Mouse (Mus musculus): Measurements from ENCODE around the gene Ccl9. TPM values are rescaled to one million over a fixed set of nuclear protein-coding genes. Genes with fewer than 3 reads are reported as not detected.

Ccl9 gene
- total and polyA plus RNA-seq, 3 experiments: 0.67 to 0.81 TPM; not detected in 1

DNA sequence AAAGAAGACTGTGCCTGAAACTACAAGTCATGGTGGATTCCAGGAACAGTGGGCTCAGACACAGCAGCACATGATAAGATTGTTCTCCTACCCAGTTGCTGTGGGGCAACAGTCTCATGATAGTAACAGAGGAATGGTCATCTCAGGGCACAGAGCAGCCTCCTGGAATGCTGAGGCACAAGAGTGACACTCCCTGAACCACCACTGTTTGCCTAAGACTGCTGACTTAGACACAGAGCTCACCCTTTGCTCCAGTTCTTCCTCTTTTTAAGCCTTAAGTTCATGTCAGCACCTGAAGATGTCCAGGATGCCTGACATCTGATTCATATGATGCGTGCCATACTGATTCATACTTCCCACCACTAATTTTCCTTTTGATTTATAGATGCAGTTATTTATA, 38.1 kb upstream of the Ccl9 start:
- H3K4me2 ChIP-seq (ENCODE audit: insufficient read depth, low read depth, poor library complexity, severe bottlenecking): no peak overlapping the region
- H3K27ac ChIP-seq (ENCODE audit: insufficient read depth, low read depth): no peak overlapping the region
- dilution Hi-C loops (cut with MboI; ENCODE audit: extremely low pct_ligation_motif_present, extremely low pct_unique_long_range_greater_than_20kb, low sequenced_read_pairs) (no loop called here), in situ Hi-C loops (cut with MboI; ENCODE audit: low pct_ligation_motif_present, low pct_unique_long_range_greater_than_20kb, low sequenced_read_pairs) (no loop called here)
- no peaks in the 10 kb centered on the region for H3K9me3 ChIP-seq (replicated peaks; ENCODE audit: low read length)
- no peaks in the 10 kb centered on the region for H3K36me3 ChIP-seq (replicated peaks in 1 of 2; ENCODE audit: control insufficient read depth in 1 of 2, insufficient read depth in 1 of 2, low read length in 1 of 2)
- peaks cover 2 to 29% of the 10 kb centered on the region in 2 experiments; a peak in 3 of 4 replicates for H3K4me1 ChIP-seq (ENCODE audit: control insufficient read depth in 1 of 2, insufficient read depth in 2 of 2)
- H3K27me3 ChIP-seq (replicated peaks): no peaks in the 10 kb centered on the region
- H3K79me2 ChIP-seq (replicated peaks; ENCODE audit: control insufficient read depth, extremely low read depth, insufficient read depth, poor library complexity, severe bottlenecking): no peaks in the 10 kb centered on the region
- no peak for TF ChIP-seq IRF4 (IDR thresholded peaks at IDR 0.05; ENCODE audit: low read depth, low read length)
- TF ChIP-seq ZMIZ1 (IDR thresholded peaks at IDR 0.05; ENCODE audit: low read depth, low read length): no peak
- TF ChIP-seq KAT2A (IDR thresholded peaks at IDR 0.05; ENCODE audit: insufficient replicate concordance, low read length): no peak
- no peak for TF ChIP-seq ZNF384 (IDR thresholded peaks at IDR 0.05; ENCODE audit: low read depth, low read length)
- no peak for TF ChIP-seq USF1 (IDR thresholded peaks at IDR 0.05; ENCODE audit: low read depth, low read length)
- no peak for TF ChIP-seq POLR2AphosphoS2 (IDR thresholded peaks at IDR 0.05; ENCODE audit: low read depth, low read length)
- no peak for TF ChIP-seq MAZ (IDR thresholded peaks at IDR 0.05; ENCODE audit: low read depth, low read length)
- TF ChIP-seq MAFK (IDR thresholded peaks at IDR 0.05; ENCODE audit: insufficient replicate concordance, low read length): no peak
- TF ChIP-seq MXI1 (IDR thresholded peaks at IDR 0.05; ENCODE audit: low read depth, low read length): no peak
- no peak for TF ChIP-seq MAX (IDR thresholded peaks at IDR 0.05; ENCODE audit: low read length)
- TF ChIP-seq SMC3 (IDR thresholded peaks at IDR 0.05; ENCODE audit: low read depth, low read length): no peak
- no peak for TF ChIP-seq ZKSCAN1 (IDR thresholded peaks at IDR 0.05; ENCODE audit: borderline replicate concordance, low read depth, low read length)
- no peak for TF ChIP-seq ELF1 (IDR thresholded peaks at IDR 0.05; ENCODE audit: low read depth, low read length)
- no peak for TF ChIP-seq NRF1 (IDR thresholded peaks at IDR 0.05; ENCODE audit: low read depth, low read length)
- TF ChIP-seq TCF12 (IDR thresholded peaks at IDR 0.05; ENCODE audit: low read depth, low read length): no peak
- no peak for TF ChIP-seq BHLHE40 (IDR thresholded peaks at IDR 0.05; ENCODE audit: low read depth, low read length)
- TF ChIP-seq ETS1 (conservative IDR thresholded peaks at IDR 0.05; ENCODE audit: low read depth, low read length): no peak
- TF ChIP-seq CHD2 (IDR thresholded peaks at IDR 0.05; ENCODE audit: low read length): no peak
- DNase-seq (ENCODE audit: extremely low read depth): no peak
- no peak overlapping the region for H3K9ac ChIP-seq (ENCODE audit: insufficient read depth, low read depth)
- H3K4me3 ChIP-seq (replicated peaks in 1 of 3; ENCODE audit: low read depth in 2 of 3, low read length in 2 of 3, poor library complexity in 1 of 3): no peak overlapping the region

DNA sequence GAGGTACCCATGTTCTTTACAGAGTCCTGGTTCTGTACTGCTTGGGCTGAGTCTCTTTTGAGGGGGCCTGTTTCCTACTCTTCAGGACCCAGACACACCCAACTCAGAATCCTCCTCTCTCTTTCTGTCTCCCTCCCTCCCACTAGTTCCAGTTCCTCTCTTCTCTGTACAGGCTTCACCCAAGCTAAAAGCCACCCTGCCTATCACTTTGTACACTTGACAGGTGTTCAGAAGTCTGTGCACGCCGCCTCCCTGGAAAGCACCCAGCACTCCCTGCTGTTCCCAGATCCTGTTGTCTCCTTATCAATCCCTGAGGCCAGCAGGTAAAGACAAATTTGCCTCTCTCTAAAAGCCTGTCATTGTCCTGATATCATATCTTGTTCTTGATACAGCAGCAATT, 32.5 kb upstream of the Ccl9 start:
- H3K4me3 ChIP-seq (replicated peaks in 1 of 3; ENCODE audit: low read depth in 2 of 3, low read length in 2 of 3, poor library complexity in 1 of 3): no peak overlapping the region
- no peaks in the 10 kb centered on the region for H3K9me3 ChIP-seq (replicated peaks; ENCODE audit: low read length)
- no peak overlapping the region for H3K27ac ChIP-seq (ENCODE audit: insufficient read depth, low read depth)
- no peaks in the 10 kb centered on the region for H3K36me3 ChIP-seq (replicated peaks in 1 of 2; ENCODE audit: control insufficient read depth in 1 of 2, insufficient read depth in 1 of 2, low read length in 1 of 2)
- no peak overlapping the region for H3K4me2 ChIP-seq (ENCODE audit: insufficient read depth, low read depth, poor library complexity, severe bottlenecking)
- H3K9ac ChIP-seq (ENCODE audit: insufficient read depth, low read depth): no peak overlapping the region
- peak; percentile 47 for DNase-seq (ENCODE audit: extremely low read depth)
- H3K79me2 ChIP-seq (replicated peaks; ENCODE audit: control insufficient read depth, extremely low read depth, insufficient read depth, poor library complexity, severe bottlenecking): no peaks in the 10 kb centered on the region
- peaks cover 0 to 20% of the 10 kb centered on the region in 2 experiments; a peak in 2 of 4 replicates for H3K4me1 ChIP-seq (ENCODE audit: control insufficient read depth in 1 of 2, insufficient read depth in 2 of 2)
- dilution Hi-C loops (cut with MboI; ENCODE audit: extremely low pct_ligation_motif_present, extremely low pct_unique_long_range_greater_than_20kb, low sequenced_read_pairs): no loop called here
- TF ChIP-seq ZKSCAN1 (IDR thresholded peaks at IDR 0.05; ENCODE audit: borderline replicate concordance, low read depth, low read length): no peak
- TF ChIP-seq MYC (IDR thresholded peaks at IDR 0.05; ENCODE audit: low read depth, low read length): no peak
- no peak for TF ChIP-seq PAX5 (IDR thresholded peaks at IDR 0.05; ENCODE audit: low read length)
- no peak for TF ChIP-seq UBTF (IDR thresholded peaks at IDR 0.05; ENCODE audit: low read depth, low read length)
- TF ChIP-seq MEF2A (IDR thresholded peaks at IDR 0.05; ENCODE audit: borderline replicate concordance, low read depth, low read length): no peak
- no peak for TF ChIP-seq SIN3A (IDR thresholded peaks at IDR 0.05; ENCODE audit: low read length)
- no peak for TF ChIP-seq CHD2 (IDR thresholded peaks at IDR 0.05; ENCODE audit: low read length)
- no peak for TF ChIP-seq GABPA (IDR thresholded peaks at IDR 0.05; ENCODE audit: insufficient replicate concordance, low read depth, low read length)
- TF ChIP-seq RAD21 (IDR thresholded peaks at IDR 0.05; ENCODE audit: low read depth, low read length): no peak
- TF ChIP-seq EP300 (IDR thresholded peaks at IDR 0.05; ENCODE audit: low read length): peak; percentile 71
- TF ChIP-seq IRF4 (IDR thresholded peaks at IDR 0.05; ENCODE audit: low read depth, low read length): peak; percentile 63
- no peak for TF ChIP-seq E2F4 (IDR thresholded peaks at IDR 0.05; ENCODE audit: insufficient replicate concordance, low read depth, low read length)
- TF ChIP-seq CHD1 (IDR thresholded peaks at IDR 0.05; ENCODE audit: low read depth, low read length): no peak
- no peak for TF ChIP-seq ELF1 (IDR thresholded peaks at IDR 0.05; ENCODE audit: low read depth, low read length)
- H3K27me3 ChIP-seq (replicated peaks): peaks cover 1% of the 10 kb centered on the region
- in situ Hi-C loops (cut with MboI; ENCODE audit: low pct_ligation_motif_present, low pct_unique_long_range_greater_than_20kb, low sequenced_read_pairs): no loop called here
